Mouse (Mus musculus) adrenal gland, postnatal 36 days (tissue): ENCODE results near the gene Gstm2. TPM values are rescaled to one million over a fixed set of nuclear protein-coding genes. Genes with fewer than 3 reads are reported as not detected.
"Not testable (repeated sequence)": the region's sequence is repeated elsewhere in the genome, so short reads cannot be mapped to it uniquely, and the experiment has no call there.

ENCODE experiments used
- DNase-seq, 2 experiments: peaks; one replicate each; pipeline ENCODE4 v3.0.0; 2021; ENCODE audit warnings: mixed read lengths in 1 of 2
- total RNA-seq, 2 experiments: library from RNA; stranded (reverse); gene quantifications; 2 replicates each; pipeline ENCODE4 v1.2.3; 2021

Gstm2 gene
- total RNA-seq, 2 experiments from 2014 or later = 143 to 261 TPM

- DNase-seq = peak in 1 of 2 experiments; percentile 27
Observed at GRCm38 (mm10) chr3:107998591-107998990, 12.3 kb upstream of the Gstm2 start.

- DNase-seq = no peak
Observed at GRCm38 (mm10) chr3:107996576-107996975, 10.3 kb upstream of the Gstm2 start.

GRCm38 (mm10) chr3:107995974-107996373, 9.7 kb upstream of the Gstm2 start:
- DNase-seq = not testable (repeated sequence)

- DNase-seq = not testable (repeated sequence)
Observed at GRCm38 (mm10) chr3:107985141-107985540, 1.1 kb downstream of the Gstm2 start.

GRCm38 (mm10) chr3:107984471-107984870, 1.8 kb downstream of the Gstm2 start:
- DNase-seq = peak; percentile 27 to 46

- DNase-seq = no peak
Observed at GRCm38 (mm10) chr3:107983771-107984170, 2.5 kb downstream of the Gstm2 start.

- DNase-seq = peak; percentile 51 to 67
Observed at GRCm38 (mm10) chr3:107982726-107983125, 3.5 kb downstream of the Gstm2 start.

- DNase-seq = no peak
Observed at GRCm38 (mm10) chr3:107981261-107981660, 5.0 kb downstream of the Gstm2 start.

GRCm38 (mm10) chr3:107977691-107978090, 8.6 kb downstream of the Gstm2 start:
- DNase-seq = no peak

- no peak for DNase-seq
Observed at GRCm38 (mm10) chr3:107974237-107974636, 12.0 kb downstream of the Gstm2 start.

GRCm38 (mm10) chr3:107972070-107972469, 14.2 kb downstream of the Gstm2 start:
- DNase-seq = no peak

GRCm38 (mm10) chr3:107971101-107971500, 15.2 kb downstream of the Gstm2 start:
- DNase-seq = not testable (repeated sequence)

GRCm38 (mm10) chr3:107968724-107969395, 17.4 kb downstream of the Gstm2 start, which contains the start of gene Gstm3:
Gstm3 (minus strand) TSS chr3:107969283.
- DNase-seq = peak in 1 of 2 experiments; percentile 39

GRCm38 (mm10) chr3:107966631-107967030, 19.6 kb downstream of the Gstm2 start:
- no peak for DNase-seq

- no peak for DNase-seq
Observed at GRCm38 (mm10) chr3:107965592-107965991, 20.7 kb downstream of the Gstm2 start.

- DNase-seq = peak; percentile 44 to 48
Observed at GRCm38 (mm10) chr3:107964656-107965308, 21.5 kb downstream of the Gstm2 start.

- no peak for DNase-seq
Observed at GRCm38 (mm10) chr3:107964026-107964425, 22.2 kb downstream of the Gstm2 start.

GRCm38 (mm10) chr3:107955260-107955659, 31.0 kb downstream of the Gstm2 start:
- not testable (repeated sequence) for DNase-seq

GRCm38 (mm10) chr3:107953906-107954305, 32.3 kb downstream of the Gstm2 start:
- peak; percentile 66 to 73 for DNase-seq

- DNase-seq = peak; percentile 88 to 94
Observed at GRCm38 (mm10) chr3:107953328-107953755, 32.9 kb downstream of the Gstm2 start.

- no peak for DNase-seq
Observed at GRCm38 (mm10) chr3:107950531-107950930, 35.7 kb downstream of the Gstm2 start.

- not testable (repeated sequence) for DNase-seq
Observed at GRCm38 (mm10) chr3:107949461-107949860, 36.8 kb downstream of the Gstm2 start.

GRCm38 (mm10) chr3:107945729-107946128, 40.5 kb downstream of the Gstm2 start:
- no peak for DNase-seq
